Mouse (Mus musculus) bone marrow, adult 2 months (tissue): Measurements from ENCODE around the gene Dennd2c. TPM values are rescaled to one million over a fixed set of nuclear protein-coding genes. Genes with fewer than 3 reads are reported as not detected.

Experiments used
- H3K27ac ChIP-seq: fragments of 200-500 bp; 2 replicates; pipeline ENCODE4 v1.5.1; 2012; ENCODE audit warnings: low read depth, mild to moderate bottlenecking, control low read depth, inconsistent platforms, low read length; ENCODE audit not compliant: control insufficient read depth, poor library complexity, insufficient read depth
- H3K4me1 ChIP-seq: fragments of 200-500 bp; 2 replicates; pipeline ENCODE4 v1.6.1; 2011; ENCODE audit warnings: low read length; ENCODE audit not compliant: control insufficient read depth, insufficient read depth
- H3K4me3 ChIP-seq: fragments of 200-500 bp; replicated peaks from 2 replicates; pipeline ENCODE3; 2011; ENCODE audit warnings: mild to moderate bottlenecking, low read depth, low read length, control low read depth; ENCODE audit not compliant: control insufficient read depth
- CTCF ChIP-seq: fragments of 200-500 bp; IDR thresholded peaks from 2 replicates; pipeline ENCODE4 v1.5.1; 2011; ENCODE audit warnings: low read length, control low read depth; ENCODE audit not compliant: control insufficient read depth, insufficient read depth
- POLR2A ChIP-seq: fragments of 200-500 bp; IDR thresholded peaks from 2 replicates; pipeline ENCODE4 v1.6.1; 2011; ENCODE audit warnings: low read depth, mild to moderate bottlenecking, control low read depth, low read length, borderline replicate concordance; ENCODE audit not compliant: control insufficient read depth
- WGBS: fragments of 180-500 bp; shearing (Covaris S2); methylation state at CpG from one replicate; pipeline ENCODE4 v1.1.7; 2018; 5-methylcytosine and 5-hydroxymethylcytosine counted together
- polyA plus RNA-seq: library from polyadenylated mRNA; stranded (reverse); fragments of >200 nt; gene quantifications from 2 replicates; pipeline ENCODE4 v1.2.4, GENCODE M21; 2011; ENCODE audit warnings: low replicate concordance; ENCODE audit not compliant: missing spikeins, insufficient read depth, insufficient read length

The Dennd2c gene
- polyA plus RNA-seq, 1 experiment, result 12.8 TPM

- H3K4me1 ChIP-seq, result no peaks in the 10 kb centered on the region
- H3K27ac ChIP-seq, result no peak overlapping the region
- 76% methylated on average over 9 of the region's 9 CpGs for WGBS
- TF ChIP-seq CTCF, result no peak
- no peak for TF ChIP-seq POLR2A
- H3K4me3 ChIP-seq, result no peak overlapping the region
These were observed 25.9 kb upstream of the Dennd2c start for GRCm38 (mm10) chr3:103076476-103076875.

- Histone ChIP-seq H3K27ac (no peak overlapping the region), H3K4me3 (no peak overlapping the region), H3K4me1 (no peaks in the 10 kb centered on the region)
- TF ChIP-seq POLR2A (no peak), CTCF (no peak)
- WGBS, result 82% methylated on average over 9 of the region's 9 CpGs
These were observed 23.1 kb upstream of the Dennd2c start for GRCm38 (mm10) chr3:103079301-103079700.

GRCm38 (mm10) chr3:103081051-103081450 is 21.4 kb upstream of the Dennd2c start:
- Histone ChIP-seq H3K4me3 (no peak overlapping the region), H3K4me1 (no peaks in the 10 kb centered on the region; the same call in 1 of the 2 replicates), H3K27ac (no peak overlapping the region)
- WGBS, result 70% methylated on average over 11 of the region's 11 CpGs
- TF ChIP-seq POLR2A, result no peak
- TF ChIP-seq CTCF, result no peak

- TF ChIP-seq CTCF (no peak), POLR2A (no peak)
- WGBS, result 87% methylated on average over 17 of the region's 17 CpGs
These were observed 20.4 kb upstream of the Dennd2c start for GRCm38 (mm10) chr3:103081861-103082453.

GRCm38 (mm10) chr3:103082761-103083160 is 19.6 kb upstream of the Dennd2c start:
- Histone ChIP-seq H3K4me3 (no peak overlapping the region), H3K4me1 (no peaks in the 10 kb centered on the region; the same call in 1 of the 2 replicates), H3K27ac (no peak overlapping the region)
- WGBS, result 81% methylated on average over 5 of the region's 5 CpGs
- TF ChIP-seq POLR2A, result no peak
- TF ChIP-seq CTCF, result no peak

More at GRCm38 (mm10) chr3:103081861-103082453, 20.4 kb upstream of the Dennd2c start:
- Histone ChIP-seq H3K4me3 (no peak overlapping the region), H3K27ac (no peak overlapping the region), H3K4me1 (no peaks in the 10 kb centered on the region; the same call in 1 of the 2 replicates)

GRCm38 (mm10) chr3:103085986-103086385 is 16.4 kb upstream of the Dennd2c start:
- no peak for TF ChIP-seq CTCF
- no peak for TF ChIP-seq POLR2A
- Histone ChIP-seq H3K27ac (no peak overlapping the region), H3K4me3 (no peak overlapping the region), H3K4me1 (no peaks in the 10 kb centered on the region; the same call in 1 of the 2 replicates)
- 70% methylated on average over 3 of the region's 3 CpGs for WGBS

GRCm38 (mm10) chr3:103091753-103092152 is 10.7 kb upstream of the Dennd2c start:
- no peaks in the 10 kb centered on the region for H3K4me1 ChIP-seq
- WGBS, result 90% methylated on average over 2 of the region's 2 CpGs

GRCm38 (mm10) chr3:103098662-103099061 is 3.7 kb upstream of the Dennd2c start:
- Histone ChIP-seq H3K4me1 (no peaks in the 10 kb centered on the region; the same call in 1 of the 2 replicates), H3K27ac (no peak overlapping the region), H3K4me3 (no peak overlapping the region)
- TF ChIP-seq CTCF (no peak), POLR2A (no peak)
- 80% methylated on average over 23 of the region's 23 CpGs for WGBS

More at GRCm38 (mm10) chr3:103091753-103092152, 10.7 kb upstream of the Dennd2c start:
- Histone ChIP-seq H3K4me3 (no peak overlapping the region), H3K27ac (no peak overlapping the region)
- TF ChIP-seq POLR2A (no peak), CTCF (no peak)
